Mouse (Mus musculus): Measurements from ENCODE around the gene Gm12695.
A peak's percentile ranks its signal among the peaks of the same experiment; 100 is the strongest.

Gene Gm12695

DNA sequence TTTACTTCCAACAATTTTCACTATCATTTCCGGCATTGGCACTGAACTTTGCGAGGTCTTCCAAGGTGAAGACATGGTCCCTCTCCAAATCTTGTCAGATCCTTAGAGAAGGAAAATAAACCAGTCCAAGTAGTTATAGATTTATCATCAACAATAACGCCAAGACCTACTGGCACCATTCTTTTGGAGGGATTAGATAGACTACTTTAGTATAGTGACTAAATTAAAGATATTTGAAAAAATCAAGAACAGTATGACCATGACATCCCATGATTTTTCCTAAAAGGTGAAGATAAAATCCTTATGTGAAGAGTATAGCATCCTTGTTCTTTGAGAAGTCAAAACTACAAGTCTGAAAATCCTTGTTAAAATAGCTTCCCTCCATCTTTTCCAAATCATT lies at the start of gene Gm12695:
Gene Gm12695 (minus strand): TSS at position 101 of the 400 bp plus-strand sequence.
- no peak for DNase-seq (ENCODE audit: low spot score)

DNA sequence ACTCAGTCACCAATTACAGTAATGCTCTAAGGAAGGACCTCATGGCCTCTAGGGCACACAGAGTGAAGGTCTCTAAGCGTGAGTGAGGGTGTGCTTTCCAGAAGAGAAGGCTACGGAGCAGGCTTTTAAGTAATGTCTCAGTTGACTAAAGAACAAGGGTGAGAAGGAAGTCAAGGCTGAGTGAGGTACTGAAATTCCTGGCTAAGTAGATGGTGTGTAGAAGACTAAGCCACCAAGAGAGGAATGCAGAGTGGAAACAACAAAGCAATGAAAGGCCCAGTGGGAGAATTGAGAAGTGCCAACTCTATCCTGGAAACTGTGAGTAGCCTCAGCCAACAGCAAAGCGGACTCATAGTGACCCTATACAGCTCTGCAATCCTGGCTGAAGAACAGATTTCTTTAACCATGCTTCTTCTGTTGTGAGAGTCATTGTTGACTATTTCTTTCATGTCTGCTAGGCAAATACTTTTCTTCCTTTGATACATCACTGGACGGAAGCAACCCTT lies 40.6 kb upstream of the Gm12695 start:
- no peak for DNase-seq (ENCODE audit: low spot score)

DNA sequence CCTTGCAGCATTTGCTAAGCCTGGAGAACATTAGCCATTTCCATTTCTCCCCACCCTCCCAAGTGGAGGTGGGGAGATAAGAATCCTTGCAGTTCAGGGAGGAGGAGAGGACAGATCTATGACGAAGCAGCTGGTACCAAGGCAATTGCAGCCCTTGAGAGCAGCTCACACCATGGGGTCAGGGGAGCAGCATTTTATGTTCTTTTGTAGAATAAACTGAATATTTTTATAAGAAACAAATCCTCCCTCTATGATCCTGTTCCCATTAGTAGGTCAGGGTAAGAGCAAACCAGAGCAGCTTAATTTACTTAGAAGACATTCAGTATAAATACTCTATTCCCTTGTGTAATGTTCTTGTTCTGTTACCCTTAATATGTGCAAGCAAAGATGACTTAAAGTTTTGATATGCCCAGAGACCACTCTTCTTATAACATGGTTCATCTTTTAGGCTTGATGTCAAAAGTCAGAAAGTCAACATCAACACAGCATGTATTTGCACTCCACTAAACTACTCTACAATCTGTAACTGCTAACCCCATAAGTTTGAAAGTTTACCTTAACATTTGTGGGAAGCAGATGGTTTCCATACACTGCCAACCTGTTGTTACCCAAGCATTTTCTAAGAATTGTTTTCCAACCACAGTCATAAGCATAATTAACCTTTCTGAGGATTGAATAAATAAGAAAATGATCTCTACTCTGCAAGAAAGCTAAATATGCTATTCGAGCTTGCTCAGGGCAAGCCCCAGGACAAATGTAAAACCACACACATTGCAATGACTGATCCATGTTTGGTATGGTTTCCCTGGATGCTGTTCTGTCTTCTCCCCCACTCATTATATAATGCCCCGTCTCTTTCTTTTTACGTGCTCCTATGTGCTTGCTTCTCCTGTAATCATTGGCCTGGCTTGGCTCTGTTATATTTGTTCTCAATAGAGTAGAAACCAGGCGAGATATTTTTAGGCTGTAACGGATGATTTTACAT lies 22.1 kb upstream of the Gm12695 start:
- no peak for DNase-seq (ENCODE audit: low spot score)

DNA sequence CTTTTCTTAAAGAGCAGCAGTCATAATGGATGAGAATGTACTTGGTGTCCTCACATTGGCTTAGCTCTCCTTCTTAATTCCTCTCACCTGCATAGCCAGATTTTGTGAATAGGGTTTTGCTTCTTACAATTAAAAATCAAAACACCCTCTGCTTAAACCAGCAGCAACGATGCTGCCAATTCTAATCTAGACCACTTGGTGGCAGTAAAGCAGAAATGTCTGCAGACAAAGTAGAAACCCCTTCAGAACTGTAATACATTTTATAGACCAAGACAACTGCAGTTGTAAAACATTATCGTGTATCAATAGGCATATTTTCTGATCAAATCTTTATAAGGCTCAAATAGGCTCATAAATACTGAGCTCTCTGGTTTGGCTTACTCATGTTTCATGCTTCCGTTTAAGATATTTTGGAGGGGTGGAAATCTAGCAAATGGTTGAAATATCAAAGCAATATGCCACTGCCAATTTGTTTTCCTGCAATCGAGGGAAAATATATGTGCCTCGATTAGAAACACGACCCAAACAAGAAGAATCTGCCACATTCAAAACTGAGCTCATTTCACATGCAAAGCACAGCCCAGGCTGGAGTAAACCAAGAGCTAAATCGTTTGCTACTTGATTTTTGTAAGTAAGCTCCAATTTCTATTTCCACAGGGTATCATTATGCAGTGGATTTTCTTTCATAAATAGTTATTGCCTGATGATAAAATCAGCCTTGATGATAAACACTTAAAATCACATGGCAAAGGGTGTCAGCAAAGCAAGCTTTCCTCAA lies 14.6 kb upstream of the Gm12695 start:
- no peak for DNase-seq (ENCODE audit: low spot score)

DNA sequence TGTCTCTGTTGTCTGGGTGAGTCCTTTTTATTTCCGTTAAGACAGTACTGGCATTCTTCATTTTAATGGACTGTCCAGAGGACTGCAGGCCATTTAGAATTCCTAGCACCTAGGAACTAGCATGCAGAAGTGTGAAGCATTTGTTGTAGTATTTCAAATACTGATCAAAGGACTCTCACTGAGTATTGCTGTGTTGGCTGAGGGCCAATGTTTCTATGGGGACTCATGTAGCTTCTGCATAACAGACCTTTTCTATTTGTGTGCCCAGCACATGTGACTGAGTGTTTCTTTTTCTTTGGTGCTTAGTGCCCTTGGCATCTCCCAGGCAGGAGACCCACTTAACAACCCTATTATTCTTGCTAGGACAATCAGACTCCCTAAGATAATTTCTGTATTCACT lies 12.6 kb upstream of the Gm12695 start:
- DNase-seq (ENCODE audit: low spot score) = no peak

DNA sequence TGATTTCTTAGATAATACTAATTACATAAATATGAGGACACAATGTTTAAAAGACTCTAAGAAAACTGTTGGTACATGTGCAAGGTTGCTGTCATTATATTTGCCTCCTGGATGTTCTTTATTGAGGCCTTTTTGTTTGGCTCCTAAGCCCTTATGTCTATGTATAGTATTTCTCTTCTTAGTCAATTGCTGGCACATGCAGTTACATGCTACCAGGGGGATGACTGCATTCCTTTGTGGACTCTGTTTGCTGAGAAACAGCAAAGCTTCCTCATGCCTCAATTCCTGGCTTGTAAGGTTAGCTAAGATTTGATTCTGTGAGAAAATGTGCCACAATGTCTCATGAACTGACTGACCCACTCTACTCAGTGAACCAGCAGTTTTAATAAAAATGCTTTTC lies 6.3 kb upstream of the Gm12695 start:
- no peak for DNase-seq (ENCODE audit: low spot score)

DNA sequence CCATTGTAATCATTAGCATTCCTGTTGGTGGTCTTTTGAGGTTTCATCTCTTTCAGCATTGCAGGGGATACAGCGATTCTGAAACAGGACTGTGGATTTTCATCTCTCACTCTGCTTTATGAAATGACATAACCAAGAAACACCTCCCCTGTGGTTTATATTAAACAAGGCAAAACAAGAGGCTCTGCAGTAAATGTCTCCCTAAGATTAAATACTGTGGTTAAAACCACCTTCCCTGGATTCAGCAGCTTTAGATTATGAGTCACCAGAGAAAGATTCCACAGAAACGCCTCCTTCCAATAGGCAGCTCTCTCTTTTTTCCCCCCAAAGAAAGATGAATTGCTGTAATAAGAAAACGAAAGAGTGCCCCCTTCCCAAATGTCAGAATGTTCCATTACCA lies 4.9 kb upstream of the Gm12695 start:
- DNase-seq (ENCODE audit: low spot score) = no peak

DNA sequence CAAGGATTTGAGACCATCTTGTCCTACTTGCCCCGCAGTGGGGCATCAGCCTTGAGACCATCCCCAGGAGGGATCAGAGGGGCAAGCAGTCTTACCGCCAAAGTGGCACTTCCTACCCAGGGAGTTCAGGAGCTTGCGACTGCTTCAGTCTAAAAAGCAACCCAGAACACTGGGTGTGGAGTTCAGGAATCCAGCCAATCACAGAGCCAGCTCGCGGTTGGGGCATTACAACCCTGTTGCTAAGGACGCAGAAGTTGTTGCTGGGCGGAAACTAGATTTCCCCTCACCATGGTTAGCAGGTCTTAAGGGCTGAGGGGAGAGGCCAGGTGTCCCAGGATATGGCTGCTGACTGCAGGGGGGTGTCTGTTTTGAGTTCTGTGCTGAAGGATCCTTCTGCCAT lies 1.6 kb upstream of the Gm12695 start:
- DNase-seq (ENCODE audit: low spot score) = peak; percentile 8

DNA sequence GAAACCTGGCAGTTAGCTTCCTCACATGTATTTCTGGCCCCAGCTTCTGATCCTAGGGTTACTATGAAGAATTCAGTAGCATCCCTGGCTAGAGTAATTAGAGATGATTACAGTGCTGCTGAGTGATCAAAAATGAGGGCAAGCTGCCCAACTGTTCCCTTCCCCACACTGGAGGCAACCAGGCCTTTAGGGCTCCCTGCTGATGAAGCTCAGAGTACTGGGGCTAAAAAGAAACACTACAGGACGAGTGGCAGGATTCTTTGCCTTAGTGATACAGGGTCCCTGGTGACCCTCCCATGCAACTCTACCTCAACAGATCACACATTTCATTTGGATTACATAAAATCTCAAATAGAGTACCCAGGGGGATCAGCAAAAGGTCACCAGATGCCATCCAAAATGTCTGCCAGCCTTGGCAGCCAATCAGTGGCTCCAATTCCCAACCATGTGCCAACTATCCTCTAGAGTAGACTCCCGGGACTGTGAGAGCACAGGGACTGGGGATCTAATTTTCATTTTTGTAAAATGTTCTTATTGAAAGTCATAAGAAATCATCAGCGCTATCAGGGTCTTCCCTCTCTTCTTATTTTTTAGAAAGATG lies 11.9 kb downstream of the Gm12695 start:
- no peak for DNase-seq (ENCODE audit: low spot score)

DNA sequence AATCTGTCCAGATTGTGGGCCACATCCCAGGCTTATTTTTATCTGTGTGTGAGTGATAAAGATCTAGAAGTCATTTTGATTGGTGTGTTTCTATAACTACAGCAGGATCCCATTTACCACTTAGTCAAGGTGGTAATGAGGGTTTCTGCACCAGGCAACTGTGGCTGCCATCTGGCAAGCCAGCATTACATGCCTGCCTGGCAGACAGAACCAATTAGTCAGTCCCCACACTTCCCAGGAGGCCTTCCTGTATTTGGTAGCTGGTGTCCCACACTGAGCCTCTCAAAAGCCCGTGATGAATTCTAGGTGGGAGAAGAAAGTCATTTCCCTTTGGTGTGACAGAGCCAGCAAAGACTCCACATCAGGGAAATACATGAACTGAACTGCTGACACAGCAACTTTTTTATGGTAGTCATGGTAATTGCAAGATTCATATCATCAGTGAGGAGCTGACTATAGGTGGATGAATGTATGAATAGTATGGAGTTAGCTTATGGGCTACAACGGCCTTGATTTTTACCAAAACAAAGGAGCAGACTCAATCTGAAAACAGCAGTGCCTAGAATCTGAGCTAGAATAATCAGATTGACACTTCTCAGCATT lies 18.5 kb downstream of the Gm12695 start:
- DNase-seq (ENCODE audit: low spot score) = no peak

DNA sequence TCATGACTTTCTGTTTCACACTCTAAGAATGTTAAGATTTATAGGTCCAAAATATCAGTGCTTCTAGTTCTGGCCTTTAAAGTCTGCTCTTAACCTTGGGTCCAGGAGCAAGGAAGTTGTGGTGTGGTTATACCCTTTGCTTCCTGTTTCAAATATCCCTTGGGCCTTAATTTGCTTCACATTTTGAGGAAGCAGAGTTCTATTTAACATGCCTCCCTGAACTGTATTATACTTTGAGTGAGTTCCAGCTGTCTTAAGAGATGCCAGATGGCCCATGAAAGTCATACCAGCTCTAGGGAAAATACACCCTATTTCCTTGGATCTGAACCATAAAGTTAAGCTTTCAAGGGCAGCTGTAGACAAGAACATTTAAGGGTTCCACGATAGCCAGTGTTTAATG lies 33.0 kb downstream of the Gm12695 start:
- DNase-seq (ENCODE audit: low spot score) = no peak

DNA sequence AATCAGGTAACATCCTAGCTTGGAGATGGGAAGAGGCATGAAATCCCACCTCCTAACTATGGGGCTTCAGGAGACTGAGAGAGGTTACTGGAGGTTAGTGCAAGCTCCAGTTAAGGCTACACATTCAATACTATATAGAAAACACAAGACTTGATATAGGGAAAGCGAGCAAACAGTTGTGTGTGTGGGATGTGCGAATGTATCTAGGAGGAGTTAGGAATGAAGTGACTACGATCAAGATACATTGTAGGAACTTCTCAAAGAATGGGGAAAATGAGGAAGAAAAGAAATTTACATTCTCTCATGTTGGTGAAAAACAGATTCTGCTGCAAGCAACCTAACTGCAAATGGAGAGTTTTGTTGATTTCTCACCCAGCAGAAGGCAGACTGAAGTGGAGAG lies 44.5 kb downstream of the Gm12695 start:
- no peak for DNase-seq (ENCODE audit: low spot score)

DNA sequence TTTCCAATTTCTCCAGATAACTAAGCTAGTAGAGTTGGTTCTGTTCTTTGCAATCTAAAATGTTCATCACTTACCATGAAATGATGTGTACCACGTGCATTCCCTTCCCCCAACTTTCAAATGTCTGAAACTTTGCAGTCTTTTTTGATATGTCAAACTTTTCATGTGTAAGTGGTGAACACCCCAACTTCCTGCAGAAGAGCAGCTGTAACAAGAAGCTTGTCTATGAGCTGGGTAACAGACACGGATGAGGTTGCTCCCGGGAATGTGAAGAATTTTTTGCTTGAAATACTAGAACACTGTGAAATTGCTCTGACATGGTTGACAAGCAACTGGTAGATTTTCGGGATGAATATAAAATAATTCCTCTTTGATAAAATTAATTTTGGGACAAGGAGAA lies 55.7 kb downstream of the Gm12695 start:
- DNase-seq (ENCODE audit: low spot score) = no peak

DNA sequence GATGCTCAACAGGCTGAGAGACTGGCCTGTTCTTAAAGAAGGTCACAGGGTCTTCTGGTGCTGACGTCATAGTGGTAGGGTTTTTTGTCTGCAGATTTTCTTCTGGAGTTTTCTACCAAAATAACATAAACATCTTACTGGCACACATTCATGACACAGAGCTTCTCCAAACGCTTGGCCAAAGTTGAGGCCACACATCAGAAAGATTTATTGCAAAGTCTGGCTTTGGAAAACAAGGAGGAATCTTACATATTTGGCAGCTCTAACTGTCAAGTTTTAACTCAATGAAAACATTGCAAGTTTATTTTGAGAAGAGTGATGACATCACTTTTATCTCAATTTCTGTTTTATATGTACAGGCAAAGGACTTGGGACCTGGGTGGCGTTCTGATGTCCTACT lies 56.8 kb downstream of the Gm12695 start:
- DNase-seq (ENCODE audit: low spot score) = no peak

DNA sequence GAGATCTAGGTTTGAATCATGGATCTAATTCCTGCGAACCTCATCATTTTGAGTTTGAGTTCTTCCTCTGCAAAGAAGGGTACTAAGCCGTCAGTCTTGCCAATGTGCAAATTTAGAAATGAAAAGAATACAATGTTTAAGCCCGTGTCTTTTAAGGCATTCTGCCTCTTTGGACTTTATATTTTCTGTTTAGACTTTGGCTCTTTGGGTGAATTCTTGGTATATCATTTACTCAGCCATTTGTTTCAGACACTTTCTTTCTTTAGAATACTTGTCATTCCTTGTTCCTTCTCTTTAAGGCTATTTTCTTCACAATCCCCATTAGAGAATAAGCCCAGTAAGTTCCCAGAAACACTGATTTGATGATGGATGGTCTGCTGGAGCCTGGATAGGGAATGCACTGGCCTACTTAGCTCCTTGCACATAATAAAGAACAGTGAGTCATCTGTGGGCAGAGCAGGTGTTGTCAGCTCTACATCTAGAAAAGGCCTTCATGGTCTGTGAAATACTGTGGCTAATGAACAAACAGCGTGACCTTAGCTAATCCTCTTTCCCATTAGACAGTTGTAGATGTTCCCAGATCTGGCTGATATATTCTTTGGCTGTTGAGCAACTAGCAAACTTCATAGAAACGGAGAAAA lies 59.5 kb downstream of the Gm12695 start:
- no peak for DNase-seq (ENCODE audit: low spot score)

DNA sequence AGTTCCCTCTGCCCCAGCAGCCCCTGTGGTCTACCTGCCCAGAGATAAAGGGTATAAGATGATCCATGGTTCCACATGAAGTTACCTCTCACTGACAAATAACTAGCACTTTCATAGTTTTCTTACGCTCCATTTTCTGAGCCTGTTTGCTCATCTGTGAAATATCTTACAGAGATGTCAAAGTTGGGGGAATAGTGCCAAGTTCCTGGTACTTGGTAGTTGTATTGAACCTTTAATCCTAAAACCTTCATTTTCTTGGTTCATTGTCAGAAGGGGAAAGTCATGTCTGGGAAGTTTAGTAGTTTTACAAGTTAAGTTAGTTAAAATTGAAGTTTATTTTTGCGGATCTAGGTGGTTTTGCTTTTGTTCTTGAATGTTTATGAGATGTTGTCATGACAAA lies 62.7 kb downstream of the Gm12695 start:
- DNase-seq (ENCODE audit: low spot score) = no peak

DNA sequence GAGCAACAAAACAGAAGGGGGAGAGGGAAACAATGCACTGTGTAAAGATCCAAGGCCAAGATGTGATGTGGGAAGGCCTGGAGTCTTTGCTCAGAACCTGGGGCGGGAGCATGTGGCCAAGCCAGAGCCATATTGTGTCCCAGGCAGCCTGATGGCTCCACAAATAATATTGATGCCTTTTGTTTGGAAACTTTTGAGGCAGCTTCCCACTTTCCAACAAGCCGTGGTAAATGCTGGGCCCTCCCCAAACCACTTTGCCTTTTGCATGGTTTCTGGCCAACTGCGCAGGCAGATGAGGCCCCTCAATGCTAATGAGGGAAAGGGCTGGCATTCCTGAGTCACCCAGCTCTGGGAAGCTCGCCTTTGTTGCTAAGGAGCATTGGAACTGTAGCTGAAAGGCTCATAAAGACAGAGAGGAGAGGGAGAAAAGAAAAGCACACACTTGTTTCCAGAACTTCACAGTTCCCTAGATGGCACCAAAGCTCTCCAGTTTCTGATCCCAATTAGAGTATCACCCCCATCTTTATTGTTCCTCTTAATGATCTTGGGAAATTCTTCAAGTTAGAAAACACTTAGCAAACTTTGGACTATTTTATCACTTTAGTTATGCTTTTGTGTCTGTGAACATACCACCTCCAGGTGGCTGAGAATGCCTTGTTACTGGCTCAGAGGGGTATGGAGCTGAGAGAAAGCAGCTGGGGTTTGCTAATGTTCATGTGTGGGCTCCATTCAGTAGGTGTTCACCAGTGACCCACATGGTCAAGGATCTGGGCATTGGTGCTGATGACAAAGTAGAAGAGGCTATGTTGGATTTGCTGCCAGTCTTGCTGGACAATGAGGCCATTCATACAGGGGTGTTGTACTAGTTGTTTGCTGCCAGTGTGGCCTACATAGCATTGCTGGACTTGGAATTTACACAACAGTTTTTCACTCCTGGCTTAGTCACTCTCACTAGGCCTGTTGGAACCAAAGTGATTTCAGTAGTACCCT lies 65.7 kb downstream of the Gm12695 start:
- no peak for DNase-seq (ENCODE audit: low spot score)

DNA sequence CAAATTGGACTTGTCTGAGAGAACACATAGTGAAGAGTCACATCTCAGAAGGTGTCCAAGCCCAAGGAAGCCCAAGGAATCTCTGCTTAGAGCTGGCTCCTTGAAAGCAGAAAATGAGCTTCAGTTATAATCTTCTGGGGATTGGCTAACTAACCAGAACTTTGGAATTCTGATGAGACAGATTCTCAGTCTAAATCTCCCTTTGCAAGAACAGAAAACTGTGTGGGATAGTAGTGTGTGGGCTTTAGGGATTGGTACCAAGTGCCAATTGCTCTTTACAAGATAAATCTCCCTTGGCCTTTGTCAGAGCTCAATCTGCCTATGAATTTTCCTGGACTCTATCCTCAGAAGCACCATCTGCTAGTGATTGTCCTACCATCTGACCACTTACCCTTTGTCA lies 66.5 kb downstream of the Gm12695 start:
- no peak for DNase-seq (ENCODE audit: low spot score)

DNA sequence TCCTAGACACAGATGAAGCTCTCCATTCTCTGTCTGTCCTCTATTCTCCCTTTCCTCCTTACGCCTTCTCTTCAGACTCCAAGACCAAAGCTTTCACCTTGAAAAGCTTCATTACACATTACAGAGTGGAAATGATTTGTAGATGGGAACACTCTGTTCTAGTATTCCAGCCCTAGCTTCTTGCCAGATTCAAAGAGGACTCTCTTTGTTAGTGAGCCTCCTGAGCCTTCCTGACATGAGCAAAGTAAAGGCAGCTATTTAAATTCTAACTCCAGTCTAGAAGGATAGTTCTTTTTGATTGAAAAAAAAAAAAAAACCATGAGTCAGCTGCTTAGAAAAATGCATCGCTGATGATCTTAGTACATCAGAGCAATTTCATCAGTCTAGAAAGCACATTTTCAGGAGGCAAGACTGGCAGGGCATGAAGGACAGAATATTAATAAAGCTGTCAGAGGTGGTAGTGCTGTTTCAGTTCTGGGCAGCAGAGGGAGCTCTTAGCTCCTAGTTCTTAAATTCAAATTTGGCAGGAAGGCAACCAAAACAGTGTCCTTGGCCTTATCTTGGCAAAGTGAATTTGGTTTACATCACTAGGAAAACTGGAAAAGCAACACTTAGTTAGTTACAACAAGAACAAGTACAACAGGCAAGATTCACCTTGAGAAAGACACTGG lies 79.6 kb downstream of the Gm12695 start:
- peak; percentile 20 for DNase-seq (ENCODE audit: low spot score)

DNA sequence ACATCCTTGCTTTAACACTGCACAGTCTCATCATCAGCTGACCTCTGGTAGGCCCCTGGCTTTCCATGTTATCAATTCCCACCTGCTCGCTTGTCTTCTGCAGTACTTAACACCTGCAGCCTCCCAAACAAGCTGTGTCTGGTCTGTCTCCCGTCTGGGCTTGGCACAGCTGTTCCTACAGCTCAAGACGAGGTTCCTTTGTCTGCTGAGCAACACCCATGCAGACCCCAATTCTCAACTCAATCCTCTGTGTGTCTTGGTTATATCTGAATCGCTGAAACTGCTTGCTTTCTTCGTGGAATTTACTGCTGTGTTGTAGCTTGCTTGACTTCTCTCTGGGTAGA lies 86.8 kb downstream of the Gm12695 start:
- no peak for DNase-seq (ENCODE audit: low spot score)
